Mouse (Mus musculus) intestine, embryonic 15.5 days (tissue): ENCODE measurements at regions not wholly inside any gene's neighbourhood (a gene's known extent, or its start where the extent isn't known, plus 50 kb on each side); places are given as distances from the start of the nearest gene placed in this dataset.

ENCODE experiments used
- ATAC-seq: fragments of 200-750 bp; cut with Nextera tagmentation; 2 replicates; pipeline ENCODE4 v1.8.0; 2017; ENCODE audit warnings: moderate TSS enrichment, moderate library complexity
- H3K27ac ChIP-seq: fragments of 300-500 bp; sonication (generic); 2 replicates; pipeline ENCODE4 v1.5.1; 2015; ENCODE audit warnings: mild to moderate bottlenecking, inconsistent platforms
- H3K27me3 ChIP-seq: fragments of 300-500 bp; sonication (generic); replicated peaks from 2 replicates; pipeline ENCODE4 v1.6.1; 2015; ENCODE audit warnings: inconsistent platforms
- H3K36me3 ChIP-seq: fragments of 300-500 bp; sonication (generic); 2 replicates; pipeline ENCODE4 v1.6.1; 2015; ENCODE audit warnings: inconsistent platforms
- H3K4me1 ChIP-seq: fragments of 300-500 bp; sonication (generic); replicated peaks from 2 replicates; pipeline ENCODE4 v1.6.1; 2015; ENCODE audit warnings: inconsistent platforms
- H3K4me2 ChIP-seq: fragments of 300-500 bp; sonication (generic); replicated peaks from 2 replicates; pipeline ENCODE4 v1.6.1; 2015; ENCODE audit warnings: mild to moderate bottlenecking, inconsistent platforms
- H3K4me3 ChIP-seq: fragments of 300-500 bp; sonication (generic); replicated peaks from 2 replicates; pipeline ENCODE4 v1.5.1; 2015; ENCODE audit warnings: inconsistent platforms
- H3K9ac ChIP-seq: fragments of 300-500 bp; sonication (generic); 2 replicates; pipeline ENCODE4 v1.6.1; 2015; ENCODE audit warnings: inconsistent platforms
- H3K9me3 ChIP-seq: fragments of 300-500 bp; sonication (generic); 2 replicates; pipeline ENCODE4 v1.6.1; 2016; ENCODE audit warnings: inconsistent platforms
- WGBS: fragments of 180-500 bp; shearing (Covaris S2); methylation state at CpG from one replicate; pipeline ENCODE4 v1.1.7; 2015; 5-methylcytosine and 5-hydroxymethylcytosine counted together

DNA sequence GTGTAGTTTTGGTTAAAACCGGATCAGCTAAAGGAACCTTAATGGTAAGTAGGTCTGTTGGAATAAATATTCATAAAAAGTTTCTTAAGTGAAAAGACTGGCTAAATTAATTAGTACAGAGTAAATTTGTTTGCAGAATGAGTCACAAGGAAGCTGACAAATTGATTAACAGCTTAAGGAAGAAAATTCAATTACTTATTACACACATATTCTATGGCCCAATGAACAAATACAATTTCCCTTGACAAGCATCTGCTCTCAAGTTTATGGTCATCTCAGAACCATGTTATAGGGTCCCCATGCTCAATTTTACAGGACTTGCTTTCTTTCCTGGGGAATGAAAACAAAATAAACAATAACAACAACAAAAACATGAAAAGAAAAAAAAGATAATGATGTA, 231.4 kb upstream of the Frg1 start:
- 82% methylated on average over 1 of the region's 1 CpGs for WGBS
- Histone ChIP-seq H3K9me3 (no peaks in the 10 kb centered on the region), H3K9ac (no peak overlapping the region), H3K4me3 (no peak overlapping the region), H3K4me1 (no peaks in the 10 kb centered on the region), H3K27ac (no peak overlapping the region), H3K27me3 (no peaks in the 10 kb centered on the region), H3K36me3 (no peaks in the 10 kb centered on the region), H3K4me2 (no peak overlapping the region)
- ATAC-seq: no peak

GRCm38 (mm10) chr8:41644626-41645025, 227.8 kb upstream of the Frg1 start:
- H3K4me3 ChIP-seq: no peak overlapping the region
- H3K27me3 ChIP-seq: no peaks in the 10 kb centered on the region
- H3K36me3 ChIP-seq: no peaks in the 10 kb centered on the region
- H3K4me2 ChIP-seq: no peak overlapping the region
- H3K9ac ChIP-seq: no peak overlapping the region
- no peaks in the 10 kb centered on the region for H3K9me3 ChIP-seq
- ATAC-seq: no peak
- WGBS: 82% methylated on average over 5 of the region's 5 CpGs
- no peaks in the 10 kb centered on the region for H3K4me1 ChIP-seq
- no peak overlapping the region for H3K27ac ChIP-seq

GRCm38 (mm10) chr8:41623841-41624240, 207.0 kb upstream of the Frg1 start:
- Histone ChIP-seq H3K27me3 (no peaks in the 10 kb centered on the region), H3K27ac (no peak overlapping the region), H3K9ac (no peak overlapping the region), H3K4me2 (no peak overlapping the region), H3K36me3 (no peaks in the 10 kb centered on the region), H3K4me1 (no peaks in the 10 kb centered on the region), H3K9me3 (no peaks in the 10 kb centered on the region), H3K4me3 (no peak overlapping the region)
- WGBS: 71% methylated on average over 4 of the region's 4 CpGs
- no peak for ATAC-seq

DNA sequence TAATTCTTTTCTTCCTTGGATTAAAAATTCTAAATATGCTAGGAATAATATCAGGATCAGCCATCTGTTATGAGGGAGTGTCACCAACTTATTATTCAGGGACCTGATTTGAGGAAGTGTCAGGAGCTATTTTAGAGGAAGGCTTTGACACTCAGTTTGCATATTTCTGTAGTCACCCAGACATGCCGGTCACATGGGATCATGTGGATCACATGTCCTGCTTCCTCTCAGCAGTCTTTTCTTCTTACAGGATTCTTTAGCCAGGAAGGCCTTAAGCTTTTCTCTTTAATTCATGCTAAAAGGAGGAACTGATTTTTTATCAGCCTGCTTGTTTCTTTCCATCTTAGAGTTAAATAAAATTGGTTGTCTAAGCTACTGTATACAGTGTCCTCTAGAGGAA, 183.4 kb upstream of the Frg1 start:
- no peak for ATAC-seq
- no peaks in the 10 kb centered on the region for H3K9me3 ChIP-seq
- H3K4me3 ChIP-seq: no peak overlapping the region
- no peak overlapping the region for H3K4me2 ChIP-seq
- no peaks in the 10 kb centered on the region for H3K27me3 ChIP-seq
- 81% methylated on average over 1 of the region's 1 CpGs for WGBS
- no peak overlapping the region for H3K27ac ChIP-seq
- H3K4me1 ChIP-seq: no peaks in the 10 kb centered on the region
- no peaks in the 10 kb centered on the region for H3K36me3 ChIP-seq
- H3K9ac ChIP-seq: no peak overlapping the region

DNA sequence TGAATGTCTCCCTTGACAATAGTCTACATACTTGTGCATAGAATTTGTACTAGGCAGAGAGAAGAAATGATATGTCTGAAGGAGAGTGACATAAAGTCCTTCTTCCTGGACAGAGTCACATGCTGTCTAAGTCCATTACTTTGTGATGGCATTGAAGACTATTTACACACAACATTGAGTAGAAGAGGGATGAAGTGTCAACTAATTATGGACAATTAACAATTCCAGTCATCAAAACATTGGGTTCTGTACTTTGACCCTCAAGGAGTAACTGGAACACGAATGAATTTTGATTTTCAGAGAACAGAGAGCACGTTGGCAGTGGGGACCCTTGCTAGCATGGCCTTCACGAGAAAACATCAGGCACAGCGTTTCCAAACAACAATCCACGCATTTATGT, 177.6 kb upstream of the Frg1 start:
- 81% methylated on average over 5 of the region's 5 CpGs for WGBS
- Histone ChIP-seq H3K4me1 (peaks cover 4% of the 10 kb centered on the region; the same call in 1 of the 2 replicates), H3K9me3 (no peaks in the 10 kb centered on the region), H3K4me3 (no peak overlapping the region), H3K27me3 (no peaks in the 10 kb centered on the region), H3K27ac (no peak overlapping the region), H3K4me2 (no peak overlapping the region), H3K9ac (no peak overlapping the region), H3K36me3 (no peaks in the 10 kb centered on the region)
- ATAC-seq: no peak

- H3K4me3 ChIP-seq: no peak overlapping the region
- H3K4me2 ChIP-seq: no peak overlapping the region
- no peaks in the 10 kb centered on the region for H3K36me3 ChIP-seq
- no peaks in the 10 kb centered on the region for H3K27me3 ChIP-seq
- H3K9me3 ChIP-seq: no peaks in the 10 kb centered on the region
- no peak overlapping the region for H3K27ac ChIP-seq
- WGBS: 80% methylated on average over 2 of the region's 2 CpGs
- H3K4me1 ChIP-seq: peaks cover 4% of the 10 kb centered on the region; the same call in 1 of the 2 replicates
- no peak for ATAC-seq
- H3K9ac ChIP-seq: no peak overlapping the region
Measured at GRCm38 (mm10) chr8:41593666-41594042, 176.8 kb upstream of the Frg1 start.

DNA sequence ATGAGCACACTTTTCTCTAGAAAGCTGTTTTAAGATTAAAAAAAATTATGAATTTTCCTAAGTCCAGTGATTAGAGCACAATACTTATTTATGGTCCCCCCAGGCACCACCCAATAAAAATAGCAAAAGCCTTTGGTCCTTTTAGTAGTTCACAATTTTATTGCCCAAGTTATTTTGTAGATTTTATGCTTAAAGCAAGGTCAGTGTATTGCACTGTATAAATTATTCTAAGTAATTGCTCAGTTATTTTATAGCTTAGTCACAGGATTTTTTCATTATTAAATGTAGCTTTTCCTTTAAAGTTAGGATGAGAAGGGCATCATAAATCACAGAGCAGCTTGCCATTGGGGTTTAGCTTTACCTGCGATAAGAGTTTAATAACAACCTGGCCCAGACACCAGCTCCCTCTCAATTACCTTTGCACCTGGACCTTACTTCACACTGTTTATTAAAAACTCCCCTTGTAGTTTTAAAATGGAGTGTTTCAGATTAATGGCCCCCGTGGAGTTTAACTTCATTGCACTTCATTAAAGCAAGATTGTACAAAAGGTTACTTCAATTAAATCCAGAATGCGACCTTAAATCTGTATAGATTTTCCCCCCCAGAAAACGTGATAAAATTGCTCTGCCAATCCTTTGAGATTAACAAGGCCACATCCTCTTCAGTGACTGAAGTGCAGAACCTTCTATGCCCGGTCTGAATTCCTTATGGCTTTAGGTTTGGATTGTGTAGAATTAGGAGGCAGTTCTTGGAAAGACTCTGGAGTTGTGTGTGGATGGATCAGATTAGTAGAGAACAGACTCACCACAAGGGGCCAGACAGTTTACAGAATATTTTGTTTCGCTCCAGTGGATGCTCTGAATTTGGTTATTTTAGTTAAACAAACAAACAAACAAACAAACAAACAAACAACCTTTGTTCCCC, 176.1 kb upstream of the Frg1 start:
- Histone ChIP-seq H3K9me3 (no peaks in the 10 kb centered on the region), H3K9ac (no peak overlapping the region), H3K4me1 (peaks cover 4% of the 10 kb centered on the region; the same call in 1 of the 2 replicates), H3K36me3 (no peaks in the 10 kb centered on the region), H3K27ac (no peak overlapping the region), H3K4me2 (no peak overlapping the region), H3K27me3 (no peaks in the 10 kb centered on the region), H3K4me3 (no peak overlapping the region)
- 45% methylated on average over 6 of the region's 6 CpGs for WGBS
- ATAC-seq: no peak

DNA sequence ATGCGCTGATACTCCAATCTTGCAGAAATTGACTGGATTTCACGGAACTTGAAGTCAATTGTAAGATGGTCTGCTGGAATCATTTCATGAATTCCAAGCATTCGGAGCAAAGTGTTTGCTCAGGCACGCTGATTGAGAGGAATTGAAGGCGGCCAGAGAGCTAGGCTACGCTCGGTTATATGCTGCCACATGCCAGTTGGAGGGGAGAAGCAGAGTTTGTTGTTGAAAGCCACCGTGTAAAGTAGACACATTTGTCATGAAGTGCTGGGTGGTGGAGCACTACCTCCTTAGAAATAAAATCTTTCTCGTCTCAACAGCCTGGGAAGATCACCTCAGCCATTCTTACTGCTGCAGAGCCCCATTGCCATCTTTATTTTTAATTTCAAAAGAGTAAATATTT, 175.3 kb upstream of the Frg1 start:
- H3K4me1 ChIP-seq: peaks cover 4% of the 10 kb centered on the region; the same call in 1 of the 2 replicates
- WGBS: 31% methylated on average over 9 of the region's 9 CpGs
- H3K27me3 ChIP-seq: no peaks in the 10 kb centered on the region
- no peak overlapping the region for H3K27ac ChIP-seq
- no peaks in the 10 kb centered on the region for H3K9me3 ChIP-seq
- H3K4me2 ChIP-seq: no peak overlapping the region
- H3K4me3 ChIP-seq: no peak overlapping the region
- no peaks in the 10 kb centered on the region for H3K36me3 ChIP-seq
- H3K9ac ChIP-seq: no peak overlapping the region
- no peak for ATAC-seq

GRCm38 (mm10) chr8:41588157-41588556, 171.3 kb upstream of the Frg1 start:
- ATAC-seq: no peak
- no peak overlapping the region for H3K4me2 ChIP-seq
- 88% methylated on average over 2 of the region's 2 CpGs for WGBS

DNA sequence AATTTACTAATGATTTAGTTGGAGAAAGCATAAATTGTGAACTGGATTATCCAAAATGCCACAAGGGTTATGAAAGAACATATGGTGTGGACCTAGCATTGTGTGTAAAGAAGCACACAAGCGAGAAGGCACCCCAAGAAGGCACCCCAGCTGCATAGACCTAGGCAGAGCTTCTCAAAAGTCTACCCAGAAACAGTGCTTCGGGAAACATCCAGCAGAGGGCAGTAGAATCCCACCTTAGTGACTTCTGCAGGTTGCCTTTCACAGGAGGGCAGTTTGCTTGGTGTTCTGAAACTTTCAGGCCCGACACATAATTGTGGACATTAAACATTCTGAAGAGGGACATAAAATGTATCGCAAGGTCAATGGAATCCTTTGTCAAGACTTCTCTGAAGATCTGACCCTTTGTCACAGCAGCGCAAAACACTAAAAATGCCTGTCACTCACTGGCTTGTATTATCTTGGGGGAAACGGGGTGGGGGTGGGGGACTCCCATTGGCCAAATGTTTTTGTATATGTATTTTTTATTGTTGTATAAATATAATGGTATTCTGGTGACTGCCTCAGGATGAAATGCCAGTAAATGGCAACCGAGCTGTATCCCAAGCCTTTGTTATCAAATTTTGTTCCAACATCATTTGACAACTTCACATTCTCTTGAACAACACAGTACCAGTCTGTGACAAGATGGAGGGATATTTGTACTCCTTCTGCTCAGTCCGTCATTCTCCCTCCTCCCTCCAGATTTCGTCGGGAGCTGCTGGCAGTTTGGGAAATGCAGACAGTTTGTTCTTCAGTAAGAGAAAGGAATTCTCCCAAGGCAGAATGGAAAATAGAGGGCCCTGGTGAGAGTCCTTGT, 156.4 kb upstream of the Frg1 start:
- Histone ChIP-seq H3K4me3 (no peak overlapping the region), H3K9me3 (no peaks in the 10 kb centered on the region), H3K36me3 (no peaks in the 10 kb centered on the region), H3K4me1 (no peaks in the 10 kb centered on the region), H3K9ac (no peak overlapping the region), H3K27me3 (no peaks in the 10 kb centered on the region), H3K4me2 (no peak overlapping the region), H3K27ac (no peak overlapping the region)
- 49% methylated on average over 10 of the region's 10 CpGs for WGBS
- ATAC-seq: peak; percentile 58

More at GRCm38 (mm10) chr8:41588157-41588556, 171.3 kb upstream of the Frg1 start:
- no peaks in the 10 kb centered on the region for H3K27me3 ChIP-seq
- no peak overlapping the region for H3K4me3 ChIP-seq
- H3K9me3 ChIP-seq: no peaks in the 10 kb centered on the region
- H3K4me1 ChIP-seq: peaks cover 4% of the 10 kb centered on the region; the same call in 1 of the 2 replicates
- H3K27ac ChIP-seq: no peak overlapping the region
- no peak overlapping the region for H3K9ac ChIP-seq
- no peaks in the 10 kb centered on the region for H3K36me3 ChIP-seq

- WGBS: 87% methylated on average over 6 of the region's 6 CpGs
- Histone ChIP-seq H3K27me3 (no peaks in the 10 kb centered on the region), H3K9ac (no peak overlapping the region), H3K4me1 (no peaks in the 10 kb centered on the region), H3K27ac (no peak overlapping the region), H3K4me2 (no peak overlapping the region), H3K36me3 (no peaks in the 10 kb centered on the region), H3K4me3 (no peak overlapping the region), H3K9me3 (no peaks in the 10 kb centered on the region)
- ATAC-seq: no peak
Measured at GRCm38 (mm10) chr8:41570566-41570965, 153.7 kb upstream of the Frg1 start.

GRCm38 (mm10) chr8:41561995-41562394, 145.1 kb upstream of the Frg1 start:
- no peak for ATAC-seq

More at GRCm38 (mm10) chr8:41561995-41562394, 145.1 kb upstream of the Frg1 start:
- H3K4me3 ChIP-seq: no peak overlapping the region
- WGBS: 62% methylated on average over 14 of the region's 14 CpGs
- H3K36me3 ChIP-seq: no peaks in the 10 kb centered on the region
- H3K27ac ChIP-seq: no peak overlapping the region
- no peaks in the 10 kb centered on the region for H3K27me3 ChIP-seq
- no peak overlapping the region for H3K4me2 ChIP-seq
- no peaks in the 10 kb centered on the region for H3K9me3 ChIP-seq
- no peak overlapping the region for H3K9ac ChIP-seq
- no peaks in the 10 kb centered on the region for H3K4me1 ChIP-seq
